Mouse (Mus musculus): Measurements from ENCODE around the gene Lrrc20.

Gene Lrrc20

GRCm38 (mm10) chr10:61474344-61474743 lies 1.3 kb upstream of the Lrrc20 start:
- DNase-seq (ENCODE audit: low spot score) = no peak

GRCm38 (mm10) chr10:61476440-61477165 lies 1.0 kb downstream of the Lrrc20 start:
- DNase-seq (ENCODE audit: low spot score) = peak; percentile 37

- DNase-seq (ENCODE audit: low spot score) = no peak
Observed at GRCm38 (mm10) chr10:61479461-61479860, 3.9 kb downstream of the Lrrc20 start.

GRCm38 (mm10) chr10:61479927-61480326 lies 4.3 kb downstream of the Lrrc20 start:
- DNase-seq (ENCODE audit: low spot score) = no peak

GRCm38 (mm10) chr10:61480488-61480887 lies 4.9 kb downstream of the Lrrc20 start:
- no peak for DNase-seq (ENCODE audit: low spot score)

GRCm38 (mm10) chr10:61482771-61483170 lies 7.2 kb downstream of the Lrrc20 start:
- no peak for DNase-seq (ENCODE audit: low spot score)

GRCm38 (mm10) chr10:61484801-61485200 lies 9.2 kb downstream of the Lrrc20 start:
- DNase-seq (ENCODE audit: low spot score) = no peak

GRCm38 (mm10) chr10:61486551-61487339 lies 11.1 kb downstream of the Lrrc20 start:
- no peak for DNase-seq (ENCODE audit: low spot score)

GRCm38 (mm10) chr10:61488522-61489110 lies 13.0 kb downstream of the Lrrc20 start:
- no peak for DNase-seq (ENCODE audit: low spot score)

GRCm38 (mm10) chr10:61491573-61491972 lies 16.0 kb downstream of the Lrrc20 start:
- no peak for DNase-seq (ENCODE audit: low spot score)

GRCm38 (mm10) chr10:61492040-61492439 lies 16.4 kb downstream of the Lrrc20 start:
- DNase-seq (ENCODE audit: low spot score) = peak; percentile 92

GRCm38 (mm10) chr10:61495461-61495860 lies 19.9 kb downstream of the Lrrc20 start:
- DNase-seq (ENCODE audit: low spot score) = peak; percentile 24

- DNase-seq (ENCODE audit: low spot score) = no peak
Observed at GRCm38 (mm10) chr10:61496231-61496630, 20.6 kb downstream of the Lrrc20 start.

GRCm38 (mm10) chr10:61499505-61500466 lies 24.2 kb downstream of the Lrrc20 start:
- DNase-seq (ENCODE audit: low spot score) = no peak

- DNase-seq (ENCODE audit: low spot score) = no peak
Observed at GRCm38 (mm10) chr10:61500756-61501155, 25.2 kb downstream of the Lrrc20 start.

GRCm38 (mm10) chr10:61504073-61504472 lies 28.5 kb downstream of the Lrrc20 start:
- no peak for DNase-seq (ENCODE audit: low spot score)

- DNase-seq (ENCODE audit: low spot score) = no peak
Observed at GRCm38 (mm10) chr10:61506381-61507200, 31.0 kb downstream of the Lrrc20 start.

GRCm38 (mm10) chr10:61509873-61510272 lies 34.3 kb downstream of the Lrrc20 start:
- DNase-seq (ENCODE audit: low spot score) = no peak

GRCm38 (mm10) chr10:61510809-61511208 lies 35.2 kb downstream of the Lrrc20 start:
- peak; percentile 50 for DNase-seq (ENCODE audit: low spot score)

GRCm38 (mm10) chr10:61512215-61512889 lies 36.8 kb downstream of the Lrrc20 start:
- no peak for DNase-seq (ENCODE audit: low spot score)
